Mouse (Mus musculus) lung, postnatal 36 days (tissue): ENCODE data around the gene Ppp1r12a.

Source experiments
- DNase-seq: peaks from one replicate; pipeline ENCODE4 v3.0.0; 2022; ENCODE audit warnings: mixed read lengths

Ppp1r12a gene

GRCm38 (mm10) chr10:108162297-108163020 is 466 bp downstream of the Ppp1r12a start:
- DNase-seq: peak; percentile 35

GRCm38 (mm10) chr10:108163021-108163410 is 1.0 kb downstream of the Ppp1r12a start:
- peak; percentile 28 for DNase-seq

- no peak for DNase-seq
Observed at GRCm38 (mm10) chr10:108163451-108163850, 1.5 kb downstream of the Ppp1r12a start.

- peak; percentile 64 for DNase-seq
Observed at GRCm38 (mm10) chr10:108167823-108168222, 5.8 kb downstream of the Ppp1r12a start.

GRCm38 (mm10) chr10:108170818-108171217 is 8.8 kb downstream of the Ppp1r12a start:
- no peak for DNase-seq

- no peak for DNase-seq
Observed at GRCm38 (mm10) chr10:108171637-108172036, 9.6 kb downstream of the Ppp1r12a start.

- DNase-seq: no peak
Observed at GRCm38 (mm10) chr10:108172817-108173563, 11.0 kb downstream of the Ppp1r12a start.

GRCm38 (mm10) chr10:108174107-108174506 is 12.1 kb downstream of the Ppp1r12a start:
- DNase-seq: peak; percentile 44

GRCm38 (mm10) chr10:108175885-108176284 is 13.9 kb downstream of the Ppp1r12a start:
- DNase-seq: no peak

- no peak for DNase-seq
Observed at GRCm38 (mm10) chr10:108178285-108178848, 16.4 kb downstream of the Ppp1r12a start.

- no peak for DNase-seq
Observed at GRCm38 (mm10) chr10:108179404-108179803, 17.4 kb downstream of the Ppp1r12a start.

GRCm38 (mm10) chr10:108180313-108180712 is 18.3 kb downstream of the Ppp1r12a start:
- no peak for DNase-seq

- DNase-seq: no peak
Observed at GRCm38 (mm10) chr10:108181893-108182292, 19.9 kb downstream of the Ppp1r12a start.

- DNase-seq: no peak
Observed at GRCm38 (mm10) chr10:108182386-108182785, 20.4 kb downstream of the Ppp1r12a start.

GRCm38 (mm10) chr10:108184763-108185162 is 22.8 kb downstream of the Ppp1r12a start:
- no peak for DNase-seq

- DNase-seq: no peak
Observed at GRCm38 (mm10) chr10:108185265-108185664, 23.3 kb downstream of the Ppp1r12a start.

GRCm38 (mm10) chr10:108189303-108189702 is 27.3 kb downstream of the Ppp1r12a start:
- no peak for DNase-seq

- no peak for DNase-seq
Observed at GRCm38 (mm10) chr10:108189986-108190385, 28.0 kb downstream of the Ppp1r12a start.

- peak; percentile 61 for DNase-seq
Observed at GRCm38 (mm10) chr10:108190626-108191025, 28.6 kb downstream of the Ppp1r12a start.

GRCm38 (mm10) chr10:108191381-108191787 is 29.4 kb downstream of the Ppp1r12a start:
- peak; percentile 52 for DNase-seq

- no peak for DNase-seq
Observed at GRCm38 (mm10) chr10:108192306-108192705, 30.3 kb downstream of the Ppp1r12a start.

- DNase-seq: no peak
Observed at GRCm38 (mm10) chr10:108196124-108196523, 34.1 kb downstream of the Ppp1r12a start.

- DNase-seq: no peak
Observed at GRCm38 (mm10) chr10:108197498-108197897, 35.5 kb downstream of the Ppp1r12a start.

- no peak for DNase-seq
Observed at GRCm38 (mm10) chr10:108198945-108199344, 37.0 kb downstream of the Ppp1r12a start.
